Mouse (Mus musculus) stomach, postnatal 0 days (tissue): ENCODE data around the gene Ttc6. TPM values are rescaled to one million over a fixed set of nuclear protein-coding genes. Genes with fewer than 3 reads are reported as not detected.
A peak's percentile ranks its signal among the peaks of the same experiment; 100 is the strongest.

Experiments used
- ATAC-seq: fragments of 200-750 bp; cut with Nextera tagmentation; 2 replicates; pipeline ENCODE4 v1.8.0; 2017; ENCODE audit not compliant: low FRiP score, low TSS enrichment
- DNase-seq: peaks from one replicate; pipeline ENCODE4 v3.0.0-alpha.2; 2016; ENCODE audit warnings: low spot score
- H3K27ac ChIP-seq: fragments of 300-500 bp; sonication (generic); replicated peaks from 2 replicates; pipeline ENCODE4 v1.5.1; 2014; ENCODE audit warnings: mild to moderate bottlenecking, control low read depth
- H3K27me3 ChIP-seq: fragments of 300-500 bp; sonication (generic); 2 replicates; pipeline ENCODE4 v1.6.1; 2014; ENCODE audit warnings: low read length; ENCODE audit not compliant: control insufficient read depth, insufficient read depth
- H3K36me3 ChIP-seq: fragments of 300-500 bp; sonication (generic); 2 replicates; pipeline ENCODE4 v1.6.1; 2014; ENCODE audit warnings: low read length, mixed read lengths; ENCODE audit not compliant: control insufficient read depth, insufficient read depth
- H3K4me1 ChIP-seq: fragments of 300-500 bp; sonication (generic); replicated peaks from 2 replicates; pipeline ENCODE4 v1.6.1; 2014; ENCODE audit warnings: antibody characterized with exemption; ENCODE audit not compliant: control insufficient read depth, insufficient read depth
- H3K4me2 ChIP-seq: fragments of 300-500 bp; sonication (generic); replicated peaks from 2 replicates; pipeline ENCODE4 v1.6.1; 2014; ENCODE audit warnings: low read depth, mild to moderate bottlenecking, control low read depth, moderate library complexity
- H3K4me3 ChIP-seq: fragments of 300-500 bp; sonication (generic); 2 replicates; pipeline ENCODE4 v1.5.1; 2014; ENCODE audit warnings: low read depth, low read length, control low read depth
- H3K9ac ChIP-seq: fragments of 300-500 bp; sonication (generic); 2 replicates; pipeline ENCODE4 v1.6.1; 2014; ENCODE audit warnings: mild to moderate bottlenecking, low read length, control low read depth, mixed read lengths
- H3K9me3 ChIP-seq: fragments of 300-500 bp; sonication (generic); 2 replicates; pipeline ENCODE4 v1.6.1; 2016; ENCODE audit warnings: low read length; ENCODE audit not compliant: control insufficient read depth
- CTCF ChIP-seq: IDR thresholded peaks from 2 replicates; pipeline ENCODE4 v1.5.1; 2016; ENCODE audit warnings: antibody characterized with exemption, low read depth, mild to moderate bottlenecking, moderate library complexity
- EP300 ChIP-seq: optimal IDR thresholded peaks from 2 replicates; pipeline ENCODE3; 2016; ENCODE audit warnings: antibody characterized with exemption
- WGBS: fragments of 180-500 bp; shearing (Covaris S2); extraction: QIAGEN DNeasy Blood & Tissue Kit; methylation state at CpG from one replicate; pipeline ENCODE4 v1.1.7; 2014; 5-methylcytosine and 5-hydroxymethylcytosine counted together
- polyA plus RNA-seq: library from polyadenylated mRNA; unstranded; fragments of >200 nt; fragmentation: Nextera tagmentation; extraction: Ambion mirVana; gene quantifications from 2 replicates; pipeline ENCODE4 v1.2.1, GENCODE M21; 2015

The Ttc6 gene
- polyA plus RNA-seq, 1 experiment from 2014 or later: 3.5 TPM

DNA sequence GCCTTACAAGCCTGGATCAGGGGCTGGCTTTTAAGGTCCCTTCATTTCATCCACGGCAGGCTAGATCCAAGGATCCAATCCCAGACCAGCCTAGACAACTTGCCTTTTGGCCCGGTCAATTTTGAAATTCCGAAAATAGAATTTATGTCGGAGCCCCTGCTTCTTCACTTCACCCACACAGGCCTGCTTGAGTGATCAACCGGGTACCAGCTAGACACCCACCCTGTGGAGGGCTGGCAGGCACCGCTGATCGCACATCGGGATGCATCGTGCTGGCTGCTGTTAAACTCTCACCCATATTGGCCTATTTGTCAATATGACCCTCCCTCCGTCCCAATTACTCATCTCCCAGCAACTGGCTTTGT is 20.3 kb upstream of the Ttc6 start:
- peaks cover 8% of the 10 kb centered on the region; the same call in 1 of the 2 replicates for H3K27me3 ChIP-seq
- H3K27ac ChIP-seq: peak overlapping the region; percentile 80
- WGBS: 3% methylated on average over 10 of the region's 10 CpGs
- no peaks in the 10 kb centered on the region for H3K4me1 ChIP-seq
- DNase-seq (peak; percentile 34), ATAC-seq (no peak)
- peak overlapping the region; percentile 60 for H3K4me2 ChIP-seq
- H3K9me3 ChIP-seq: no peaks in the 10 kb centered on the region
- H3K4me3 ChIP-seq: peak overlapping the region; percentile 52
- no peaks in the 10 kb centered on the region; the same call in 1 of the 2 replicates for H3K36me3 ChIP-seq
- peak overlapping the region; percentile 72 for H3K9ac ChIP-seq
- TF ChIP-seq EP300 (no peak), CTCF (no peak)

DNA sequence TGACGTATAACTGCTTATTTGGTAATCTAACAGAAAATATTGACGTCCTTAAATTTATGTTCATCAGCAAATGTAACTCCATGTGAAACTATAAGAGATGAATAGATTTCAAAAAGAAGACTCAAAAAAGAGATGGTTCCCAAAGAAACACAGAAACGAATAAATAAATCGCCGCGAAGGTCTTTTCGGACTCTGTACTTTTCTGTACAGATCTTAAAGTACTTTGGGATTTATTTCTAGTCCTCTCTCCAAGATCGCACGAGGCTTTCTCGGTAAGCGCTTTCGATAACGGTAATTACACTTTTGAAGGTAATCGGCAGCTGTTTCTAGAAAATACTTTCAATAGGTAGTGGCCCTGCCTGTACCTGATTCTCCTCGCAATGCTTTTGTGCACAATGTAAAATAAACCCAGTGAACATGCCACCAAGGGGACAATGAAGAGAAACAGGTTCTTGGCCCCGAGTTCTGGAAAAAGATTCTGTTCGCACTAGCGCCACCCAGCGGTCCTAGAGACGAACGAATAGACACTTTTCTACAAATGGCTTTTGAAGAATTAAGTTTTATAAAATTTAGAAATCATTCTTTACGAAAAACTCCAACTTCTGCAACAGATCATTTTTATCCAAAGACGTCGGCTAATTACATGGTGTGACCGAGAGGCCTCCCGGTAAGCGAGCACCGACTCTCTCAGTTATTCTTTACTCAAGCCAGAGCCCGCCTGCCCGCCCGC is 19.1 kb upstream of the Ttc6 start:
- Histone ChIP-seq H3K4me3 (peak overlapping the region; percentile 52), H3K9me3 (no peaks in the 10 kb centered on the region), H3K36me3 (no peaks in the 10 kb centered on the region; the same call in 1 of the 2 replicates), H3K9ac (peak overlapping the region; percentile 74), H3K27me3 (peaks cover 6% of the 10 kb centered on the region; the same call in 1 of the 2 replicates), H3K4me2 (peak overlapping the region; percentile 57), H3K27ac (peak overlapping the region; percentile 95), H3K4me1 (no peaks in the 10 kb centered on the region)
- peak; percentile 81 for DNase-seq
- peak; percentile 76 for TF ChIP-seq CTCF
- no peak for TF ChIP-seq EP300
- no peak for ATAC-seq
- 2% methylated on average over 31 of the region's 31 CpGs for WGBS

DNA sequence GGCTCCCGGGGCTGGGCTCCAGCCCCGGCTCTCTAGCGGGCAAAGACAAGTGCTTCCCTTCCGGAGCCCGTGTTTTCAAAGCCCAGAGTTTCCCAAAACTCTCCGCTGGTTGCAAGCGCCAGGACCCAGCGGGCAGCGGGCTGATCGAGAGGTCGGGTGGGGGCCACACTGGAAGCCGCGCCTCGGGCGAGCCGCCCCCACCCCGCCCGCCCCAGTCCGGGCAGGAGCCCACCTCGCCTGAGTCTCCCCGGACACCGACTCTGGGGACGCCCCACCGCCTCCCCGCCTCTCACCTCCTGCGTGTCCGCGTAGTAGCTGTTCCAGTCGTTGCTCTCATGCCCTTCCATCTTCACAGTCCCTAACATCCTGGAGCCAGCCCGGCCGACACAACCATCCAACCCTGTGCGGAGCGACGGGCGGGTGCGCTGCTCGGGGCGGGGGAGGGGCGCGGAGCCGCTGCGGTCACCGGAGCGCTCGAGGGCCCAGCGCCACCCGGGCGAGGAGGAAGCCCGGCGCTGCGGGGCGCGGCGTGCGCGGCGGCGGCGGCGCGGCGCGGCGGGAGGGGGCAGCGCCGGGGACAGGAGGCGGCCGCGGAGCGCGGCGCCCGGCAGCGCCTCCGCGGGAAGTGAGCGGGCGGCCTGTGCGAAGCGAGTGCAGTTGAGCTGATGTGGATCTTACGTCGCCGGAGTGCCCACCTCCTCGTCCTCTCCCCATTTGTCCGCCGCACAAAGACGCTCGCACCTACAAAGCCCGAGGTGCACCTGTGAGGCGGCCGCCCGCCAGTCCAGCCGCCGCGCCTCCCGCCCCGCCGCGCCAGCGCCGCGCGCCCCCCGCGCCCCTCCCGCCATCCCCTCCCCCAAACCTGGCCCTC is 18.3 kb upstream of the Ttc6 start:
- peak overlapping the region; percentile 52 for H3K4me3 ChIP-seq
- H3K27ac ChIP-seq: peak overlapping the region; percentile 95
- peaks cover 6% of the 10 kb centered on the region for H3K27me3 ChIP-seq
- H3K9me3 ChIP-seq: no peaks in the 10 kb centered on the region
- H3K4me2 ChIP-seq: peak overlapping the region; percentile 57
- no peaks in the 10 kb centered on the region; the same call in 1 of the 2 replicates for H3K36me3 ChIP-seq
- DNase-seq (peak; percentile 85), ATAC-seq (peak; percentile 74)
- under 1% methylated on average over 62 of the region's 106 CpGs for WGBS
- no peak for TF ChIP-seq CTCF
- TF ChIP-seq EP300: no peak
- H3K9ac ChIP-seq: peak overlapping the region; percentile 74
- H3K4me1 ChIP-seq: no peaks in the 10 kb centered on the region

GRCm38 (mm10) chr12:57546415-57547201 is 17.3 kb upstream of the Ttc6 start, which contains the start of gene Foxa1:
TSS of gene Foxa1 (minus strand) at chr12:57546916.
- no peaks in the 10 kb centered on the region for H3K9me3 ChIP-seq
- DNase-seq (peak; percentile 80), ATAC-seq (peak; percentile 57)
- no peaks in the 10 kb centered on the region for H3K4me1 ChIP-seq
- peak within 1 kb of the TSS; percentile 74 for H3K9ac ChIP-seq
- no peak for TF ChIP-seq CTCF
- no peak for TF ChIP-seq EP300
- peak within 1 kb of the TSS; percentile 57 for H3K4me2 ChIP-seq
- 1% methylated on average over 32 of the region's 32 CpGs for WGBS
- peak within 1 kb of the TSS; percentile 52 for H3K4me3 ChIP-seq
- peaks cover 8% of the 10 kb centered on the region for H3K27me3 ChIP-seq
- peak within 1 kb of the TSS; percentile 95 for H3K27ac ChIP-seq
- no peaks in the 10 kb centered on the region; the same call in 1 of the 2 replicates for H3K36me3 ChIP-seq

DNA sequence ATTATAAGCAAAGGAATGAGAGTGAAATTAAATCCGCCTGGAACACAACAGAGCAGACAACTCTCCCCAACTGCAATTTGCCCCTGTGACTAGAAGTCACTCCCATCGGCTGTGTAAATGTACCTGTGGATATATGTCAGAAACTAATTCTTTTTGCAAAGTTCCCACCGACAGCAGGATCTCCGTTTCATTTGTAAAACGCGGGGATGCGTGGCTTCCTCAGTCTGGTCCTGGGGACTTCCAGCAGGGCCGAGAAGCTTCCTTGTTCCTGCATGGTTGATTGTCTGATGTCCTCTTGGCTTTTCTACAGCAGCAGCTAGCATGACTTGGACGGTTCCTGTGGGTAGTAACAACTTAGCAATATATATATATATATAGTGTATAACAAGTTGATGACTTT is 16.0 kb upstream of the Ttc6 start:
- no peak for DNase-seq
- Histone ChIP-seq H3K27me3 (peaks cover 2% of the 10 kb centered on the region), H3K4me1 (no peaks in the 10 kb centered on the region), H3K4me2 (peak overlapping the region; percentile 52), H3K9ac (0 out of 2 replicates have a peak overlapping the region, but pooled peaks have one; percentile 45), H3K4me3 (peak overlapping the region; percentile 31), H3K9me3 (no peaks in the 10 kb centered on the region), H3K36me3 (no peaks in the 10 kb centered on the region), H3K27ac (peak overlapping the region; percentile 95)
- TF ChIP-seq EP300 (no peak), CTCF (no peak)
- no peak for ATAC-seq
- 2% methylated on average over 9 of the region's 9 CpGs for WGBS
